Comparison of ENCODE assay signal across 8 mouse cellular contexts in the genomic region with DNA sequence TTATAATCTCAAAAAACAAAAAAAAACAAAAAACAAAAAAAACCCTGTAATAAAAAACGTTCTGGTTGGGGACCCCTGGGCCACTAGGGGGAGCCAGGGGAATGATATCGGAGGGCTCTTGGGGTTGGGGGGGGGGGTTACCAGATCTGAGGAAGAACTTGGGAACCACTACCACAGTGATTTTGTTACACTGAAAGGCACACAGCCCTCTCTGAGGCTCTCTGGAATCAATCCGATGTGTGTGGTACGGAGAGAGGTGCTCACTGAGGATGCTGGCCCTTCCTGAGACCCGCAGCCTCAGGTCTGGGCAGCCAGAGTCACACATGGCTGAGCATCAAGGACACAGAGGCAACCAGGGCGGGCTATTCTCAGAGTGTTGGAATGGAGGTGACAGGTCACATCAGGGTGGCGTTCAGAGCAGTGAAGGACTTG.
DNase-seq lines count a peak whose midpoint lies in the region; ATAC-seq and TF ChIP-seq lines count a peak whose summit lies in the region.
"Had no signal": no experiment of that assay in that cellular context is flagged by ENCODE, and none has a peak within 500 bp of the region (broad histone marks: within the 10 kb centered on the region; RNA-seq: fewer than 3 reads in every experiment).

No protein-coding gene starts in this region.

- peak; percentile 59 for TF ChIP-seq CTCF in olfactory bulb, adult 2 months (IDR thresholded peaks at IDR 0.05; ENCODE audit: insufficient read depth, low read depth, low read length)

- WGBS in embryonic facial prominence, embryonic 11.5 days = 19% methylated on average over 7 of the region's 7 CpGs
- WGBS in heart, embryonic 15.5 days = 30% methylated on average over 7 of the region's 7 CpGs
- WGBS in olfactory bulb, adult 2 months = 27% methylated on average over 7 of the region's 7 CpGs

- no peak for ATAC-seq in embryonic facial prominence, embryonic 11.5 days (replicated peaks; ENCODE audit: insufficient number of reproducible peaks, low FRiP score, low TSS enrichment, low read depth)
- ATAC-seq in heart, embryonic 15.5 days (replicated peaks; ENCODE audit: insufficient number of reproducible peaks, insufficient read depth, low FRiP score, low read depth) = no peak; the same call in 1 of the 2 replicates

- no peaks in the 10 kb centered on the region for H3K4me1 ChIP-seq in embryonic facial prominence, embryonic 11.5 days (ENCODE audit: control insufficient read depth, insufficient read depth, low read length)
- peaks cover 37% of the 10 kb centered on the region for H3K4me1 ChIP-seq in heart, embryonic 15.5 days (replicated peaks)
- H3K4me1 ChIP-seq in olfactory bulb, adult 2 months (ENCODE audit: control insufficient read depth, insufficient read depth, low read length) = peaks cover 22% of the 10 kb centered on the region

- no peak overlapping the region for H3K27ac ChIP-seq in embryonic facial prominence, embryonic 11.5 days (replicated peaks; ENCODE audit: low read depth, low read length)
- peak overlapping the region; percentile 63 for H3K27ac ChIP-seq in heart, embryonic 15.5 days
- peak overlapping the region; percentile 27 for H3K27ac ChIP-seq in olfactory bulb, adult 2 months (ENCODE audit: insufficient read depth, low read depth, low read length)
- H3K27ac ChIP-seq: limb, embryonic 13.5 days had no signal

- no peak overlapping the region for H3K9ac ChIP-seq in embryonic facial prominence, embryonic 11.5 days (replicated peaks; ENCODE audit: low read length)
- no peak overlapping the region for H3K9ac ChIP-seq in heart, embryonic 15.5 days
- H3K9ac ChIP-seq: limb, embryonic 13.5 days had no signal

- no peak for TF ChIP-seq POLR2A in olfactory bulb, adult 2 months (IDR thresholded peaks at IDR 0.05; ENCODE audit: insufficient read depth, low read depth, low read length)

- peak; percentile 75 for DNase-seq in right cerebral cortex, postnatal 4 days
- DNase-seq in right cerebral cortex, postnatal 25 days = no peak
- DNase-seq in embryonic facial prominence, embryonic 11.5 days (ENCODE audit: low spot score) = peak; percentile 66
- peak; percentile 56 to 81 for DNase-seq in kidney, postnatal 25 days
- DNase-seq in adipocyte (ENCODE audit: low spot score) = no peak

- no peak overlapping the region for H3K4me2 ChIP-seq in embryonic facial prominence, embryonic 11.5 days (ENCODE audit: low read depth, low read length)
- no peak overlapping the region for H3K4me2 ChIP-seq in heart, embryonic 15.5 days
- H3K4me2 ChIP-seq: limb, embryonic 13.5 days had no signal

- no peaks in the 10 kb centered on the region for H3K9me3 ChIP-seq in embryonic facial prominence, embryonic 11.5 days (replicated peaks; ENCODE audit: control insufficient read depth, low read length)
- no peaks in the 10 kb centered on the region for H3K9me3 ChIP-seq in heart, embryonic 15.5 days (replicated peaks)
- H3K9me3 ChIP-seq: limb, embryonic 13.5 days had no signal

- H3K4me3 ChIP-seq in embryonic facial prominence, embryonic 11.5 days (ENCODE audit: low read depth, low read length) = no peak overlapping the region
- H3K4me3 ChIP-seq in heart, embryonic 15.5 days = no peak overlapping the region
- no peak overlapping the region for H3K4me3 ChIP-seq in olfactory bulb, adult 2 months (ENCODE audit: insufficient read depth, low read depth, low read length)
- H3K4me3 ChIP-seq: limb, embryonic 13.5 days had no signal

- no peaks in the 10 kb centered on the region for H3K27me3 ChIP-seq in embryonic facial prominence, embryonic 11.5 days (ENCODE audit: control insufficient read depth, insufficient read depth, low read length)
- H3K27me3 ChIP-seq in heart, embryonic 15.5 days = no peaks in the 10 kb centered on the region

- H3K36me3 ChIP-seq in embryonic facial prominence, embryonic 11.5 days (replicated peaks; ENCODE audit: control insufficient read depth, insufficient read depth, low read depth, low read length) = no peaks in the 10 kb centered on the region
- H3K36me3 ChIP-seq in heart, embryonic 15.5 days = no peaks in the 10 kb centered on the region
- H3K36me3 ChIP-seq: limb, embryonic 13.5 days had no signal

Comparison
In these comparisons a context has a peak if more than half of its experiments do, and no peak if none do; other contexts are left out.
1. DNase-seq: peak in right cerebral cortex, postnatal 4 days (single experiment), embryonic facial prominence, embryonic 11.5 days (single experiment) and kidney, postnatal 25 days (2 of 2); none in right cerebral cortex, postnatal 25 days (single experiment) and adipocyte (single experiment).